Mouse (Mus musculus): ENCODE results near the gene Cds1.

The Cds1 gene

DNA sequence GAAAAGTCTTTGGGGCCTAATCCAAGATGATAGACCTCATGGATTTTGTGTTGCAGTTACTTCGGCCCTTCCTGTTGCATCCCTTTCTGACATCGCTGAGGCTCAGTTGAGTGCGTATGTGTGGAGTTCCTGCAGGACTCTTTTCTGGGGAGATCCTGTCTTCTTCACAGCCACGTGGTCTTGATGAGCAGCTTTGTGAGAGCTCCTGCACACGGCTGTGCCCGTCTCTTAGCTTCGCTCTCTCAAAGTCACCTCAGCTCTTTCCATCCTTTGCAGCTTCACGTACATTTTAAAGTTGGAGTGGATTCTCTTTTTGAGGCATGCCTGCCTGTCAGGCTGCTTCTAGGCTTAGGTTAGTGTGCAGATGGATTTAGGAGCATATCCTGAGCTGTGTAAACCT, 11.6 kb downstream of the Cds1 start:
- CTCF ChIA-PET = no interaction called here

DNA sequence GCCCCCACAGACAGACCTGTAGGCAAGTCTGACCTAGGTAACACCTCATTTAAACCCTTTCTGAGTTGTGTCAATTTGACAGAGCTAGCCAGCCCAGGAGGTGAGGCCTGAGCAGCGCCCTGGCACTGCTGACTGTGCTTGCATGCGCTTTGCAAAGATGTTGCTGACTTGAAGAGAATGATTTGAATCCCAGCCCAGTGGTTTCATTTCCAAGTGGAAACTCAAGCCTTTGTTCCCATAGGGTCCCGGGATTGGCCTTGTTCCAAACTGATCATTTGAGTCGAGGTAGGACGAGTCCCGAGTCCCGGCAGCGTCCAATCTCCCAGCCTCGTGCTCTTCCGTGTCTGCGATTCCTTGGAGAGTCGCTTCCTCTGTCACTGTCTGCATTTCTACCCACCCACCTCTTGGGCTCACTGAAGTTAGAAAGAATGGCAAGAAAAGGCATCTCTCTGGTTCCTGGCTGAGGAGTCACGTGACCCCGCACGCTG, 14.5 kb downstream of the Cds1 start:
- CTCF ChIA-PET = no interaction called here

DNA sequence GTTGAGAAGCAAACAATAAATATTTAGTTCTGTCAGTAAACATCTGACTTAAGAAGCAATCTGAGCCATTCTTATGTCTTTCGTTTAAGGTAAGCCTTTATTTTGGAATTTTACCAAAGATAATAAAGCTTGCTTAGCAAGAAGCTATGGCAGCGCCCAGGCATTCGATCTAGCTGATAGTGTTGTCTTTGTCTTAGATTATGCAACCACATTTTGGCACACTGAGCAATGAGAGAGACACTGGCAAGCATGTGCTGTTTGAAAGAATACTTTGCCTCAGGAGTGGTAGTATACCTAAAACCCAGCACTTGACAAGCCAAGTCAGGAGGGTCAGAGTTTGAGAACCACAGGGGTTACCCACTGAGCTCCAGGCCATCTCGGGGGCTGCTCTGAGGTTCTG, 16.0 kb downstream of the Cds1 start:
- CTCF ChIA-PET = no interaction called here

DNA sequence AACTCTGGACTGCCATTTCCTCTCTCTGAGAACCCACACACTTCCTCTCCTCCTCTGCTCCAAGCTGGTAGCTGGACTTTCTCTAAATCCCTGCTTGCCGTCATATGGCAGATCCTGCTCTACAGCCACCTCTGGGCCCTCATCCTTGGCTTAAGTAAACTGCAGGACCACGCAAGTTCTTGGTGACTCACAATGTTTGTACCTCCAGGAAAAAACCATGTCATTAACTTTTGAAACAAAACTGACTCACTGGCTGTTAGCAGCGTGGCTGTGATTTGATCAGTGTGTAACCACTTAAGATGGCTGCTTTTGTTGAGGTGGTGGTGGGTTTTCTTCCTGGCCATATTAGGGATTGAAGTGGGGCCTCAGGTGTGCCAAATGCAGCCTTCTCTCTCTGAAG, 19.4 kb downstream of the Cds1 start:
- CTCF ChIA-PET = interaction anchor here (0.6 kb wide), 1 partner anchor 25 kb away, joined by 6 read pairs; no protein-coding TSS in a partner anchor

DNA sequence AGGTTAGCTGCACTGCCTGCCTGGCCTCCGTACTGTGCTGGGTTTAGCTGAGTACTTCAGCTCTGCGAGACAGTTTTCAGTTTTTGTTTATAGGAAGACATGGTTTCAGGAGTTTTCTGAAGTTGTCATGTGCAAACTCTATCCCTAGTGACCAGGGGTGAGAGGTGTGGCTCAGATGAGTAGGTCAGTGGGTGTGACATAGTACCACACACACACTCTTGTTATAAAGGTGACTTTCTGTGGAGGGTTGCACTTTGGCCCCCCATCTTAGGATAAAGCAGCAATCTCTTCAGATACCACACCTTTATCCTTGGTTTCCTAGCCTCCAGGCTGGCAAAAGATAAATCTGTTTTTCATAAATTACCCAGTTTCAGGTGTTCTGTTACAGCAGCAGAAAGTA, 19.9 kb downstream of the Cds1 start:
- CTCF ChIA-PET = no interaction called here

DNA sequence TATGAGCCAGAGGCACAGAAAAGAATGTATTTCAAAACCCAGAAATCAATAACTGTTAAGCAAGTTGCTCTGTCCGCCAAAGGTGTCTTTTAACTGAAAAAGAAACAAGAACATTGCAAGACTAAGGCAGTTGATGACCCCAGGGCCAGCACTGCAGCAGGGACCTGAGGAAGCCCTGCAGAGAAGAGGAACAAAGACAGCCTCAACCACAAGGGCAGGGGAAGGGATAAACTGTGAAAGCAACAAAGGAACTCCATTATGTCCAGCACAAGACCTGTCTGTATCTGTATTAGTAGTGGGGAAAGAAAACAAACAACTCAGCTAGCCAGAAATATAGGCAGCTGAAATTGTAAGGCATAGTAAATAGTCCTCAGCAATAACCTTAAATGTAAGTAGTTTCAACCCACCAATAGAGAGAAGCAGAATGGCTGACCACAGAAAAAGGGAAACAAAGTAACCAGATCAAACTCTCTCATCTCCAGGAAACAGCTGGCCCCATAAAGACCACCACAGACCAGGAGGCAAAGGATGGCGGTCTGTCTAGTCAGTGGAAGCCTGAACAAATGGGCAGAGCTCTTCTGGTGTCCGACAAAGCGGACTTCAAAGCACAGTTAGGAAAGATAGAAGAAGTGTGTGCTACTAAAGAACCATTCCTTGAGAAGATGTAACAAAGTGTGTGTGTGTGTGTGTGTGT, 21.1 kb downstream of the Cds1 start:
- CTCF ChIA-PET = no interaction called here

DNA sequence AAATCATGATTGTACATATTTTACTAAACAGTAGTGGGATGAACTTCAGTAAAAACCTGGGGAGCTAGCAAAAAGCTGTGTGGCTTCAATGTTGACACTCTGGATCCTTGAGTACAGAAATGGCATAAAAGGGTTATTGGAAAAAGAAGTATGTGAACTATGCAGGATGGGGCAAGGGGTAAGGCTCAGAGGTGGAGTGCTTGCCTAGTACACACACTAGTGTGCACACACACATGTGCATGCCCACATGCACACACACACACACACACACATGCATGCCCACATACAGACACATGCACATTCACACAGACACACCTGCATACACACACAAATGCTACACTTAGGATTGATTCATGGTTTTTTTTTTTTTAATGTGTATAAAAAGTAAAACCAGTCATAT, 24.8 kb downstream of the Cds1 start:
- CTCF ChIA-PET = interaction anchor here (0.6 kb wide), 1 partner anchor 1587 kb away, joined by 4 read pairs; no protein-coding TSS in a partner anchor

DNA sequence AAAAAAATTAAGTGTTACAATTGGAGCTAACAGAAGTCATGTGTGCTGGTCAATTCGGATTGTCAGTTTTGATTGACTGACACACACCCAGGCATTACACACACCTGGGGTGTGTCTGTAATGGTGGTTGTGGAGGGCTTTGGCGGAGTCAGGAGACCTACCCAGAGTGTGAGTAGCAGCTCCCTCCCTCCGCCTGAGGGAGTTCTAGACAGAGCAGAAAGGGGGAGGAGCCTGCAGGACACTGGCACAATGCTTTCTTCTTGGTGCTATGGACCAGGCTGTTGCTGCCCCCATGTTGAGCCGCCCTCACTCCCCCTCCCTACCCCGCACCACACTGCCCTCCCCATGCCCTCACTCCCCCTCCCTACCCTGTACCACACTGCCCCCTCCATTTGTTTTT, 25.6 kb downstream of the Cds1 start:
- CTCF ChIA-PET = no interaction called here

DNA sequence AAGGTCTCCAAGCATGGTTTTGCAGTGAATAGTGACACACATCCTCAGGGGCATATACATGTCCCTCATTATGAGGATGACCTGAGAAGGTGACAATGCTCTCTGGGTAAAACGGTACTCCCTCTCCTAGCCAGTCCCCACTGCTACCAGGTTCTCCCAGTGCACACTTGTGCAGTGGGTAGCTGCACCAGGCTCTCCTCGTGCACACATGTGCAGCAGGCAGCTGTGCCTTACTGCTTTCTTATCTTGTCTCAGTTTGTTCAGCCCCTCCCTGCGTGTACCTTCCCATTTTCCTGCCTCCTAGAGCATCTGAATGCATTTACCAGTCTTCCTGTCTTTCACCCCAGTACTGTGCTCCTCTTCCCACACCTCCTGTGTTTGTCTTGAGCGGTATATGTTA, 27.7 kb downstream of the Cds1 start:
- CTCF ChIA-PET = no interaction called here

DNA sequence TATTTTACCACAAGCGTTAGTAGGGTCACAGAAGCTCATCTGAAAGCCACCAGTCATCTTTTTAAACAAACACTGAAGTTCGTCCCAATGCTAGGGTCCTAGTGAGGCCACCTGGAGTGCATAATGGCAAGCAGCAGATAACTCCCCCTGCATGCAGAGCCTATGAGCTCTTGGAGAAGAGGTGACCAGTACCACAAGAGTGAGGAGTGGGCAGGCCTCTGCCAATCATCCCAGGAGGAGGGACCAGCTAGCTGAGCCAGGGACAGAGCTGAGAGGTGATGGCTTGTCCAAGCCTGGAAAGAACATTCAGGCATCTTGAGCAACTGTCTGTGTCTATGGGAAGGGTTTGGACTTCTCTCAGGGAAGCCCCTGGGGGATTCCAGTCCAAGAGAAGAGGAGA, 37.0 kb downstream of the Cds1 start:
- CTCF ChIA-PET = no interaction called here

DNA sequence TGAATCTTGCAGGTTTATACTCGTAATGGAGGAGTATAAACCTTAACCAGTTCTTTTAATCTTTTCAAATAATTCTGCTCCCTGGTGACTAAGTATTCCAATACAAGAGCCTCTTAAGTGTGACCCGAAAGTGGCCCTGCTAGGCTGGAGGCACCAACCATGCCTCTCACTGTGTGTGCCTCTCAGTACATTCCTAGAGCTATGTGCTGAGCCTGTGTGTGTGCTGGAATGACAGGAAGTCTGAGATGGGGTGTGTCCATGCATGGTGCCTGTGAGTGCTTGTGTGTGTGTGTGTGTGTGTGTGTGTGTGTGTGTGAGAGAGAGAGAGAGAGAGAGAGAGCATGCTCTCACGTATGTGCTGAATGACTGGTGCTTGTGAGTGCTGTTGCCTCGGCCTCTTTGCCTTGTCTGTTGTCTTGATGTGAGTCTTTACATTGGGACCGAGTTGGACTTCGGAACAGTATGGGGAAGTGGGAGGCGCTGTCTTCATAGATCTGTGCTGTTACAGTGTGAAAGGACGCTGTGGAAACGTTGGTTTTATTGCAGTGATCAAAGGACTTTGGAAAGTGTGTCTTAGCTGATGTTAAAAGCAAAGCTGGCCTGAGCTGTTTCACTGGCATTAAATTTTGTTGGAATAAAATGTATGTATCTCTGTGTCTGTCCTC, 37.6 kb downstream of the Cds1 start:
- CTCF ChIA-PET = no interaction called here

DNA sequence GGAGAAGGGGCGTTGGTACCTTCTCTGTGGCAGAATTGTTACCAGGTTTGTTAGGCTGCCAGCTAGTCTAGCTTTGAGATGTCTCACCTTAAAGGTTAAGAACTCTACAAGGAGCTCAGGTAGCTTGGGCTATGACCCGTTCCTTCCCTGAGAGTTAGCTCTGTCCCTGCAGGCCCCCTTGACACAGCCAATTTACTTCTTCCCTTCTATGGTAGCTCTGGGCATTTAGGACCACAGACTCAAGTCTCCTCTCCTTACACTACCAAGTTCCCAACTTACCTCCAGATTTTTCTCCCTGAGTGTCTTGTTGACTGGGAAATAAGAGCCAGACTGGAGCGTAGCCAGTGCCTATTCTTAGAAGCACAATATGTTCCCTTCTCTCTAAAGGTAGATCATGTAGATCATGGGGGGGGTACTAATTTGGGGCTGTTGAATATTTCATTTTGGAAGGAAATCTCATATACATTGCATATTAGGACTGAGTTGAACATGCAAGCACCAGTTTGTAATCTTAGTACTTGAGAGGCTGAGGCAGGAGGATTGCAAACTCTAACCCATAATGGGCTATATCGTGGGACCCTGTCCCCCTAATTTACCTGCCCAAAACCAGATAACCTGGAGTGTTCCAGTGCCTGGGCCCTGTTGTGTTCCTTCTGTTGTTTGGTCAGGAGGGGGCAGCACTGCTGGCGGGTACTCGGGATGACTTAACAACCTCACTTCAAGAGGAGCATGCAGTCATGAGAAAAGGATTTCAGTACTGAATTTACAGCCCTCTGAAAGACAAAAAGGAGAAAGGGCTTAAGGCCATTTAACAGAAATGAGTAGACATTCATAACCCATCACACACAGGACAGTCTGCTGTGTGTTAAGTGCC, 46.6 kb downstream of the Cds1 start:
- CTCF ChIA-PET = no interaction called here

DNA sequence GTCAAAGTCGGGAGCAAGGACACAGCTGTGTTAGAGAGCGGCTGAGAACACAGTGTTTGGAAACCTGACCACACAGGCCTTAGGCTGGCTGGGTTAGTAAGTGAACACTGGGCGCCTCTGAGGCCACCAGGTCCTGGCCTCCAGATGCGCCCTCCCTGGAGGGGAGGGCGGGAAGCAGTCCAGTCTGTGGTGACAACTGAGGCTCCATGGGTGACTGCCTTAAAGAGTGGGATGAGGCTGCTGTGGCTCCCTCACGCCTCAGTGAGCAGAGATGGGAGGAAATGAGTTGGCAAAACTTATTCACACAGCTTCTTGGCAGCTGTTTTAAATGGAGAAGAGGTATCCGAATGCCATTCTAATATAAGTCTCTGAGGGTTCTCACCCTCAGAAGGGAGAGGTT, 51.9 kb downstream of the Cds1 start:
- CTCF ChIA-PET = no interaction called here

DNA sequence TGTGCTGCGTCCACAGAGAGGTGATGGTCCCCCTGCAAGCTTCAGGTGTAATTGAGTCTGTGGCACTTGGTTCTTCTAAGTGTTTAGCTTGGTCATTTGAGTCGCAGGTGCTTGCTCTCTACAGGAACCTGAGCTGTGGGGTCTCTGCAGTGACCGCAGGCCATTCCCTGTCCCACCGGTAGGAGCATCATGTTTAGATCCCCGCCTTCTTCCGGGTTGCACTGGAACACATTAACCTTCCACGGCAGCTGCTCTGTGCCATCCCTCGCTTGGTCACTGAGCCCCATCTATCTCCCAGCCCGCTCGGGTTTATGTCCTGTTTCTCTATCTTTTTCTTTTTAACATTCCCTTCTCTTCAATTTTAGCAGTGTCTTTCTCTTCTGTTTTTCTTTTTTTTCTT, 54.3 kb downstream of the Cds1 start:
- CTCF ChIA-PET = interaction anchor here (0.5 kb wide), 1 partner anchor 1080 kb away, joined by 3 read pairs; no protein-coding TSS in a partner anchor

DNA sequence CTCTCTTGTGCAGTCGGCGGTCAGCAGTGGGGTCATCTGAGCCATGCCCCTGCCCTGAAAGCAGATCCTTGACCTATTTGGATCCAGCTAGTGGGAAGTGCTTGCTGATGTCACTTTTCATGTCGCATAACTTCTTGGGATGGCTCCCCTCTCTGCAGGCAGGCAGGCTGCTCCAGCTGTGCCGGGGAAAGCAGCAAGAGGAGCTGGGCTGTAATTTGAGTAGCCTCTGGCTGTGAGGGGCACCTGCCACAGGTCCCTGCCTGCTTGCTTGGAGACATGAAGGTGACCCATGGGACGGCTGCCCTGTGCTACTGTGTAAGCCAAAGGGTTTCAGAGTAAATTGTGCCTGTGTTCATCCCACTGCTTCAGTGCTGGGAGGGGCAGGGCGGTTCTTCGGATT, 54.9 kb downstream of the Cds1 start:
- CTCF ChIA-PET = interaction anchor here (0.5 kb wide), 1 partner anchor 1080 kb away, joined by 3 read pairs; no protein-coding TSS in a partner anchor

DNA sequence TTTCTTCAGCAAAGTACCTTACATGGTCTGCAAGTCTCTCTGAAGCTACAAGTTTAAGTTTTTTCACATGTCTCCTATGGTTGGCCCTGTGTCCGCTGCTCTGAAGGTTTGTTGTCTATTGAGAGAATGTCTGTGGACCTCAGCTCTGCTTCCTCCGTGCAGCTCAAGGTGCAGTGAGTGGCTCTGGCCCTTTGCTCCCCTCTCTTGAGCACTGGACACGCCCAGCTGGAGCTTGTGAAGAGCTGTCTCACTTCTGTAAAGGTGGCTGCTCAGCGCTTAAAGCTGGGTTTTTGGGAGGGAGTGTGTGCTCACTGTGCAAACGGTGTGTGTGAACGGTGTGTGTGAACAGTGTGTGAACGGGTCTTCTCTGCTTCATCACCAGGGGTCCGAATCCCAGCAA, 56.1 kb downstream of the Cds1 start:
- CTCF ChIA-PET = no interaction called here

DNA sequence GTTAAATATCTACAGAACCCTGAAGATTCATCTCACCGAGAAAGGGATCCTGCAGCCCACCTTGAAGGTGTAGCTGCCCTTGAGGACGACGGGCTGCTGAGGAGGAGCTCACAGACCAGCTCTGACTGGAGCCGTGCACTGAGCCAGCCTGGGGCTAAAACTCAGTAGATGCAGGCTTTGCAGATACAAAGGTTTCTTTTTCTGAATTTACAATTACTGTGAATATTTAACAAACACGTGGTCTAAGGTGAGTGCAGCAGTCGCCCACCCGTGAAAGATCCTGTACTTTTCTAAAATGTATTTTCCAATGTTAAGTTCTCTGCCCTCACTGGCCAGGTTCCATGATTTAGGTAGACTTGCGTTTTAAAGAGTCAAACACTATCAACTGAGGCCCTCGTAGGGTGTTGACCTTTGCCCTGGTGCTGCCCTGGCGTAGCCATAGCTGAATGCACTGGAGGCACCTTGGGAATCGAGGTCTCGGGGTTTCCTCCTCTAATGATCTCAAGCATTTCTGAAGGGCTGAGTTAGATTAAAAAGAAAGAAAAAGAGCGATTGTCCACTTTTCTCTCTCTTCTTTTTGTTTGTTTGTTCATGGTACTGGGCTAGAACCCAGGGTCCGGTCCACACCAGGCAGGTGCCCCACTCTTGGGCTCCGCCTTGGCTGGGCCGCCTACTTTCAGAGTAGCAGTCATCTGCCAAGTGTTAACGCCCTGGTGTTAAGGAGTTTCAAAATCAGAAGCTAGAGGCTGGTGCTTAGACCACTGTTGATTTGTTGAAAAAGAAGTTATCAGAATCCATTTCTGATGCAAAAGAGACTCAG, 56.8 kb downstream of the Cds1 start:
- CTCF ChIA-PET = no interaction called here

DNA sequence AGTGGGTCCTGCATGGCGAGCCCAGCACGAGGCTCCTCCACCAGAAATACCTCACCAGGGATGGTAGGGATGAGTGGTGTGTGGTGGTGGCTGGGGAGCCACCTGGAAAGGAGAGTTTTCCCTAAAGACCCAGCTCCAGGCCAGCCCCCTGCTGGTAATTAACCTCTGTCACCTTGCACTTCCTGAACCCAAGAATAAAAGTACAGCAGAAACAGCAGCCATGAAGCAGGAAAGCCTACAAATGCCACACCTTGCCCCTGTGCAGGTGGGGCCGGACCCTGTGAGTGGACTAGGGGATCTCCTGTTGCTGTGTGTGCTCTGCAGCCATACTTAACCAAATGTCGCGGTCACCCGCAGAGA, 57.4 kb downstream of the Cds1 start:
- CTCF ChIA-PET = no interaction called here

DNA sequence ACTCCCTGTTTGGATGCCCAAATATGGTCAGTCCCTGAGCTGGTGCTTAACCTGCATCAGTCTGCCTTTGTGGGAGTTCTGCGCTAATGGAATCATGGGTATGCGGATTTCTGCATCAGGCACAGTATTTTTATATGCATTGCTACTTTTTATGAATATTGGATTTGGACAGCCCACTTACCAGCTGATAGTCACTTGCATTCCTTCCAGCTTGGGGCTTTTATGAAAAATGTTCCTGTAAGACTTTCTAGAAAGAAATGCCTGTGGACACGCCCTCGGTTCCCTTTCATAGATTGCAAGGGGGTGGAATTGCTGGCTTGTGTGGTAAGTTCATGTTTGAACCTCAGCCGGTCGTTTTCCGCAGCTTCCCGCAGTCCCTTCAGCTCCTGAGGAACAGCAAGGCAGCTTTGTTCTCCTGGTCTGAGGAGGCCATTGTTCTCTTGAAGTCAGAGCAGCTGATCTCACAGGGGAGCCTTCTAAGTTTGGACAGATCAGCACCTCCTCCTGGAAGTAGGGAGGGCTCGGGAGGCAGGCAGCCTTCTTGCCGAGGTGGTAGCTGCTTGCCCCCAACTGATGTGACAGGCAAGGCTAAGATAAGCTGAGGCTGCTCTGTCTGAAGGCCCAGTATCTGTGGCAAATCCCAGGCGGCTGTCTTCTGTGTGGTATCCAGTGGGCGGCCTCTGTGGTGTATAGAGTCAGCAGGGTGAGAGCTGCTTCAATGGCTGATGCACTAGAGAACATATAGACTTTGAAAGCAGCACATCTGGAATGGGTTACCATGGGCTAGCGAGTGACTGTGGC, 60.4 kb downstream of the Cds1 start:
- CTCF ChIA-PET = no interaction called here

DNA sequence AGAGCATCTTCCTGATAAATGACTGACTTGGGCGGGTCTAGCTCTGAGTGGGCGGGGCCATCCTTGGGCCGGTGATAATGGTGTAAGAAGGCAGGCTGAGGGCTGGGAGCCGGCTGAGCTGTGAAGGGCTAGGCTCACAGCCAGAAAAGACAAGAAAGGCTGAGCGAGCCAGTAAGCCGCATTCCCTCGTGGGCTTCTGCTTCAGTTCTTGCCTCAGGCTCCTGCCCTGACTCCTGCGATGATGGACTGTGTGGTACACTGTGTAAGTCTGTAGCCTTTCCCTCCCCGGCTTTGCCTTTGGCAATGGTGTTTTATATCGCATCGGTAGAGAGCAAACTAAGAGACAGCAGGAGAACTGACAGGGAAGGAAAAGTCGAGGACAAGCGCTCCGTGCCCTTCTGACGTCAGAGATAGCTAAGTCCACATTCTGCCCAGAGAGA, 61.6 kb downstream of the Cds1 start:
- CTCF ChIA-PET = interaction anchor here (0.6 kb wide), 1 partner anchor 45 kb away, joined by 5 read pairs; no protein-coding TSS in a partner anchor

DNA sequence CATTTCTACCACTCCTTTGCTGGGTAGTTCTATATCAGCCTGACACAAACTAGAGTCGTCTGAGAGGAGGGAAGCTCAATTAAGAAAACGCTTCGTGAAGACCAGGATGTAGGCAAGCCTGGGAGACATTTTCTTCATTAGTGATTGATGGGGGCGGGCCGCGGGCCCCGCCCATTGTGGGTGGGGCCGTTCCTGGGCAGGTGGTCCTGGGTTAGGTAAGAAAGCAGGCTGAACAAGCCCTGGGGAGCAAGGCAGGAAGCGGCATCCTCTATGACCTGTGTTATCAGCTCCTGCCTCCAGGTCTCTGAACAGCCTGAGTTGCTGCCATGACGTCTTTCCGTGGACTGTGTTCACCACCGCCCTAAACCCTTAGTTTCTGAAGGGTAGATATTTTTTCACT, 62.5 kb downstream of the Cds1 start:
- CTCF ChIA-PET = no interaction called here
